Mouse (Mus musculus): ENCODE measurements around the gene 2010300C02Rik. TPM values are rescaled to one million over a fixed set of nuclear protein-coding genes. Genes with fewer than 3 reads are reported as not detected.

The 2010300C02Rik gene
- polyA plus RNA-seq, 1 experiment from 2014 or later, result 3.9 TPM

- no peak for ATAC-seq (ENCODE audit: insufficient number of reproducible peaks, low FRiP score, low TSS enrichment, low read depth)
- Histone ChIP-seq H3K36me3 (no peaks in the 10 kb centered on the region), H3K4me2 (no peak overlapping the region), H3K27me3 (no peaks in the 10 kb centered on the region), H3K9ac (no peak overlapping the region), H3K9me3 (no peaks in the 10 kb centered on the region), H3K4me3 (no peak overlapping the region), H3K4me1 (peaks cover 19% of the 10 kb centered on the region), H3K27ac (no peak overlapping the region)
- WGBS, result 50% methylated on average over 5 of the region's 5 CpGs
Observed at GRCm38 (mm10) chr1:37687515-37687914, 32.4 kb downstream of the 2010300C02Rik start.

DNA sequence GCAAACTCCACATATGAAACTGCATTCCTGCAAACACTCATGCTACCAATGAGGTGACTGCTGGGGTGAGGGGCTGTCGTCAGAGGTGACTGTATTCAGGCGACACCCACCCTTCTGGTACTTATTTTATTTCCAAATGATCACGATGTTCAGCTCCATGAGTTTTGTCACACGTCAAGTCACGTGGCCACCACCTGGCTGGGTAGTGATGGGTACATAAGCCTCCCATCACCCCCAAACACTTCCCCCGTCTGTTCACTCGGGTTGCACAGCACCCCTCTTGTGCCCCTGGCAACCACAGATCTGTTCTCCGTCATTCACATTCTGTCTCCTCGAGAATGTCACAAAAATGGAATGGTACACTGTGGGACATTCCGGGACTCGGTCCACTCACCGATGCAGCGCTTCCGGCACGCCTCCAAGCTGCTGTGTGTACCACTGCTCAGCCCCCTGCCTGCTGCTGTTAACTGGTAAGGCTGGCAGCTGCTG, 32.9 kb downstream of the 2010300C02Rik start:
- no peak for ATAC-seq (ENCODE audit: insufficient number of reproducible peaks, low FRiP score, low TSS enrichment, low read depth)
- Histone ChIP-seq H3K9me3 (no peaks in the 10 kb centered on the region), H3K27me3 (no peaks in the 10 kb centered on the region), H3K9ac (no peak overlapping the region), H3K4me2 (no peak overlapping the region), H3K4me3 (no peak overlapping the region), H3K36me3 (no peaks in the 10 kb centered on the region), H3K4me1 (peaks cover 19% of the 10 kb centered on the region), H3K27ac (no peak overlapping the region)
- 73% methylated on average over 15 of the region's 15 CpGs for WGBS

GRCm38 (mm10) chr1:37678327-37679123, 41.4 kb downstream of the 2010300C02Rik start:
- H3K36me3 ChIP-seq, result no peaks in the 10 kb centered on the region
- no peak overlapping the region for H3K27ac ChIP-seq
- no peak overlapping the region for H3K4me2 ChIP-seq
- no peaks in the 10 kb centered on the region for H3K4me1 ChIP-seq
- ATAC-seq (ENCODE audit: insufficient number of reproducible peaks, low FRiP score, low TSS enrichment, low read depth), result 0 out of 2 replicates have a peak, but pooled peaks have one; percentile 31
- H3K27me3 ChIP-seq, result no peaks in the 10 kb centered on the region
- no peak overlapping the region for H3K4me3 ChIP-seq
- H3K9me3 ChIP-seq, result no peaks in the 10 kb centered on the region
- WGBS, result 67% methylated on average over 9 of the region's 9 CpGs
- H3K9ac ChIP-seq, result no peak overlapping the region

GRCm38 (mm10) chr1:37676967-37677512, 42.8 kb downstream of the 2010300C02Rik start:
- no peaks in the 10 kb centered on the region for H3K4me1 ChIP-seq
- no peak overlapping the region for H3K4me3 ChIP-seq
- WGBS, result 73% methylated on average over 7 of the region's 7 CpGs
- no peaks in the 10 kb centered on the region for H3K27me3 ChIP-seq
- no peak overlapping the region for H3K9ac ChIP-seq
- H3K9me3 ChIP-seq, result no peaks in the 10 kb centered on the region
- H3K36me3 ChIP-seq, result no peaks in the 10 kb centered on the region
- ATAC-seq (ENCODE audit: insufficient number of reproducible peaks, low FRiP score, low TSS enrichment, low read depth), result no peak
- H3K27ac ChIP-seq, result no peak overlapping the region
- no peak overlapping the region for H3K4me2 ChIP-seq

DNA sequence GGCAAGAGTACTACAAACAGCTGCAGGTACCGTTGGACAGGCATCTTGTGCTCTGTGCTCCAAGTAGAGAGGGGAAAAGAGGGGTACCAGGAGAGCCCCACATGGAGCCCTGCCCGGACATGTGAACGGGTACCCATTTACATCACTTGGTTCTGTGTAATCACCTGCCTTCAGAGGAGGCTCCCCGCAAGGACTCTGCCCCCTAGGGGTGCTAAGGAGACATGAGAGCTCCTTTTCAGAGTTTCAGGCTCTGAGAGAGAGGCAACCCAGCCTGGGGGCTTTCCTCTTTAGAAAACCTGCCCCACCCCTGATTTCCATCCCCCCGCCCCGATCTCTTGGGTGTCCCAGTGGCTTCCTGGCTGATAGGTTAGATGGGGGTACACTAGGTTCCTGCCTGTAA, 44.4 kb downstream of the 2010300C02Rik start:
- no peak overlapping the region for H3K9ac ChIP-seq
- H3K4me3 ChIP-seq, result no peak overlapping the region
- 67% methylated on average over 6 of the region's 6 CpGs for WGBS
- no peak overlapping the region for H3K27ac ChIP-seq
- H3K4me2 ChIP-seq, result no peak overlapping the region
- no peaks in the 10 kb centered on the region for H3K4me1 ChIP-seq
- ATAC-seq (ENCODE audit: insufficient number of reproducible peaks, low FRiP score, low TSS enrichment, low read depth), result no peak
- H3K27me3 ChIP-seq, result no peaks in the 10 kb centered on the region
- H3K9me3 ChIP-seq, result no peaks in the 10 kb centered on the region
- no peaks in the 10 kb centered on the region for H3K36me3 ChIP-seq

DNA sequence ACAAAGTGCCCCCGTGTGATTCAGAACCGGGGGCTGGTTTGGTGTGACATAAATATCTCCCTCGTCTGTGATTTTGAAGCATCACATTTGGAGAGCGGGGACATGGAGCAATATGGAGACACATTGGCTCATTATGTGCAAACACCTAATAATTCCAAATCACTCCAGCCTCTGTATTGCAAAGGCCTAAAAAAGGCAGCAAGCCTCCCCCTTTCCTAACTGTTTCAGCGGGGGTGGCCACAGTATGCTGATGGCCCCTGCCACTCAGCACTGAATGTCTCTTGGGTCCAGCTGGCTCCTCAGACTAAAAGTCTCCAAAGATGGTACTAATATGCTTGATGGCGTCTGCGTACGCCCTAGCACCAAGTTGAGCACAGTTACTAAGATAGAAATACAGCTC, 45.6 kb downstream of the 2010300C02Rik start:
- Histone ChIP-seq H3K9me3 (no peaks in the 10 kb centered on the region), H3K27ac (no peak overlapping the region), H3K27me3 (no peaks in the 10 kb centered on the region), H3K36me3 (no peaks in the 10 kb centered on the region), H3K4me1 (no peaks in the 10 kb centered on the region), H3K4me3 (no peak overlapping the region), H3K4me2 (no peak overlapping the region), H3K9ac (no peak overlapping the region)
- ATAC-seq (ENCODE audit: insufficient number of reproducible peaks, low FRiP score, low TSS enrichment, low read depth), result no peak
- WGBS, result 85% methylated on average over 8 of the region's 8 CpGs

- Histone ChIP-seq H3K36me3 (no peaks in the 10 kb centered on the region), H3K27me3 (no peaks in the 10 kb centered on the region), H3K9ac (no peak overlapping the region), H3K4me2 (no peak overlapping the region), H3K4me3 (no peak overlapping the region), H3K4me1 (no peaks in the 10 kb centered on the region), H3K9me3 (no peaks in the 10 kb centered on the region), H3K27ac (no peak overlapping the region)
- ATAC-seq (ENCODE audit: insufficient number of reproducible peaks, low FRiP score, low TSS enrichment, low read depth), result no peak
- 49% methylated on average over 4 of the region's 4 CpGs for WGBS
Observed at GRCm38 (mm10) chr1:37671316-37671715, 48.6 kb downstream of the 2010300C02Rik start.

GRCm38 (mm10) chr1:37667386-37667785, 52.5 kb downstream of the 2010300C02Rik start:
- H3K9me3 ChIP-seq, result no peaks in the 10 kb centered on the region
- H3K27ac ChIP-seq, result no peak overlapping the region
- H3K4me3 ChIP-seq, result no peak overlapping the region
- no peak overlapping the region for H3K9ac ChIP-seq
- no peak overlapping the region for H3K4me2 ChIP-seq
- no peak for ATAC-seq (ENCODE audit: insufficient number of reproducible peaks, low FRiP score, low TSS enrichment, low read depth)
- H3K36me3 ChIP-seq, result no peaks in the 10 kb centered on the region
- no peaks in the 10 kb centered on the region for H3K27me3 ChIP-seq
- 0 out of 2 replicates have a peak, but pooled peaks cover 3% of the 10 kb centered on the region for H3K4me1 ChIP-seq
- 71% methylated on average over 6 of the region's 6 CpGs for WGBS

DNA sequence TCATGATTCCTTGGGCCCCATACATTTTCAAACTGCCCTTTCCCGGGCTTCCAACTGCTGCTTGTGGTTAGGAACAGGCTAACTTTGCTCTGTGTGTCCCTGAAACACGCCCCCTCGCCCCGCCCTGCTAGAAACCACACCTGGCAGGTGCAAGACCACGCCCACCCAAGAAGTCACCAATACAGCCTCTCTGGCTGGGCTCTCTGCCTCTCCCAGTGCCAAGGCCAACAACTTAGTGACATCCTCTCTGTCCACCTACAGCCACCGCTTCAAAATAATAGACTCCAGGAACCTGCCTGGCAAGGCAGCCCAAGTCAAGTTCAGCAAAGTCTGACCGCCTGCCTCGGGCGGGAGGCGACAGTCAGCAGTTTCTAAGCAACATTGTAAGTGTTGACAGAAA, 53.3 kb downstream of the 2010300C02Rik start:
- H3K27ac ChIP-seq, result no peak overlapping the region

DNA sequence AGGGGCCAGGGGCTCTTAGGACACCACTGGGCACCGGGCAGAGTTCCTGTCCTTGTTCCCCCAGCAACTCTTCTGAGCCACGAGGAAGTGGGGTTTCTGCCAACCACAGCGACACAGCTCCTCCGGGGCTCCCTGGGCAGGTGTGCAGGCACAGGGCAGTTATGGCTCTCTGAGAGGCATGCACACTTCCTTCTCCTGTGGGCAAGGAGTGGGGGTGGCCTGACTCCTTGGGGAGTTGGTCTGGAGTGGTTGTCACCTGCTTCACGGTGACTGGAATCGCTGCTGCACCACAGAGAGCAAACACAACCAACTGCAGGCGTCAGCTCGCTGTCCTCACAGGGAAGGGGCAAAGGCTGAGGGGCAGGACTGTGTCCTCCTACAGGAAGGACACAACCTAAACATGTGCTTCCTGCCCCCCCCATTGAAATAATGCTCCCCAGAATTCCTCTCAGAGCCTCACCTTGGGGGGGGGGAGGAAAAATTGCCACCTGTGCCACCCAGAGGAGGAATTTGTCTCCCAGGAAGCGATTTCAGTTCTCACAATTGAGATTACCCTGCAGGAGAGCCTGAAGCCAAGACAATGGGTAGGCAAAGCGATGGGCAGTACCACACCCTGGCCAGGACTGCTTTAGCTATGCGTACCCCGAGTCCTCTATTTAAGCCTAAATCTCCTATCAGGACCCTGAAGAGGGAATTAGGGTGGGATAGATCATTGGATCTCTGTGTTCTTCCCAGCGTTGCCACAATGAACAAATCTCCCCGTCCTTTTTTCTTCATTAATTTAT, 54.2 kb downstream of the 2010300C02Rik start:
- no peak overlapping the region for H3K4me3 ChIP-seq

More for the DNA sequence above, 53.3 kb downstream of the 2010300C02Rik start:
- WGBS, result 54% methylated on average over 10 of the region's 10 CpGs
- no peak overlapping the region for H3K9ac ChIP-seq
- H3K4me2 ChIP-seq, result no peak overlapping the region
- 0 out of 2 replicates have a peak, but pooled peaks cover 3% of the 10 kb centered on the region for H3K4me1 ChIP-seq
- no peak for ATAC-seq (ENCODE audit: insufficient number of reproducible peaks, low FRiP score, low TSS enrichment, low read depth)
- H3K27me3 ChIP-seq, result no peaks in the 10 kb centered on the region
- H3K9me3 ChIP-seq, result no peaks in the 10 kb centered on the region
- H3K36me3 ChIP-seq, result no peaks in the 10 kb centered on the region
- H3K4me3 ChIP-seq, result no peak overlapping the region

DNA sequence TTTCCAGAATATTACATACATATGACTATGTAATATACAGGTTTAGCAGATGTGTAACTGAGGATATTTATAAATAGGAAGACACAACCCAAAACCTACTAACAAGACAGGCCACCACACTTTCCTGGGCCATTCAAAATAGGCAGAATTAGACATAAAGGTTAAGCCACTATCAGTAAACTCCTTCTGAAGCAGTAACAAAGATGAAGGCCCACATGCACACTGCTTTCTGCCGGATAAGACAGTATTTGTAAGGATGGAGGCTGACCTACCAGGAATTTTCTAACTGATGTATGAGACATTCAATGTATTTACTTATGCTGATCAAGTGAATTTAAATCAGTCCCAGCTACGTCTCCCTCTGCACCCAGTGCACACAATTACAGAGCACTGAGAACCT, 55.4 kb downstream of the 2010300C02Rik start:
- H3K27ac ChIP-seq, result no peak overlapping the region
- H3K4me3 ChIP-seq, result no peak overlapping the region
- no peaks in the 10 kb centered on the region for H3K36me3 ChIP-seq
- no peaks in the 10 kb centered on the region for H3K27me3 ChIP-seq
- WGBS, result 79% methylated on average over 2 of the region's 2 CpGs
- no peak overlapping the region for H3K9ac ChIP-seq
- H3K4me2 ChIP-seq, result no peak overlapping the region
- ATAC-seq (ENCODE audit: insufficient number of reproducible peaks, low FRiP score, low TSS enrichment, low read depth), result no peak
- no peaks in the 10 kb centered on the region for H3K9me3 ChIP-seq
- 0 out of 2 replicates have a peak, but pooled peaks cover 3% of the 10 kb centered on the region for H3K4me1 ChIP-seq

More for the DNA sequence above, 54.2 kb downstream of the 2010300C02Rik start:
- Histone ChIP-seq H3K4me2 (no peak overlapping the region), H3K27me3 (no peaks in the 10 kb centered on the region), H3K27ac (no peak overlapping the region), H3K9ac (no peak overlapping the region), H3K36me3 (no peaks in the 10 kb centered on the region), H3K4me1 (0 out of 2 replicates have a peak, but pooled peaks cover 3% of the 10 kb centered on the region), H3K9me3 (no peaks in the 10 kb centered on the region)
- 60% methylated on average over 14 of the region's 14 CpGs for WGBS
- no peak for ATAC-seq (ENCODE audit: insufficient number of reproducible peaks, low FRiP score, low TSS enrichment, low read depth)

DNA sequence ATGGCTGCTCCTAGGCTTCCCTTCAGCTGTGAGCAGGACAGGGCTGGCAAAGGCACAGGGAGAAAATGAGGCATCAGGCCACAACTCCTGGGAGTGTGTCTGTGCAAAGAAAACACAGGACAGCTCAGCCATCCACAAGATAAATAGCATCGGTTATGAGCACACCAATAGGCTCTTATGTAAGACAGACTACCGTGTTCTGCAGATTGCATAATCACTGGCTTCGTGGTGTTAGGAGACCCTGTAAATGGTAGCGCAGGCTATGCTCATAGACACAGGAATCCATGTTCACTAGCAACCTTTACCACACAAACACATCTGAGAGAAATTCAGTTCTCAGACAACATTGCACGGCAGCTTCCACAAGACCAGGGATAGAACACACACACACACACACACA, 56.3 kb downstream of the 2010300C02Rik start:
- WGBS, result 82% methylated on average over 5 of the region's 5 CpGs
- ATAC-seq (ENCODE audit: insufficient number of reproducible peaks, low FRiP score, low TSS enrichment, low read depth), result no peak
- Histone ChIP-seq H3K27me3 (no peaks in the 10 kb centered on the region), H3K4me2 (no peak overlapping the region), H3K36me3 (no peaks in the 10 kb centered on the region), H3K9ac (no peak overlapping the region), H3K4me1 (0 out of 2 replicates have a peak, but pooled peaks cover 3% of the 10 kb centered on the region), H3K27ac (no peak overlapping the region), H3K9me3 (no peaks in the 10 kb centered on the region), H3K4me3 (no peak overlapping the region)
